Mouse (Mus musculus) liver, adult 2 months (tissue): ENCODE measurements around the gene Ptprn2. TPM values are rescaled to one million over a fixed set of nuclear protein-coding genes. Genes with fewer than 3 reads are reported as not detected.

Source experiments
- DNase-seq: peaks from one replicate; pipeline ENCODE4 v3.0.0-alpha.2; 2011; ENCODE audit warnings: low read depth, low spot score; ENCODE audit errors: extremely low read depth
- H3K27ac ChIP-seq: fragments of 200-500 bp; replicated peaks from 2 replicates; pipeline ENCODE4 v1.5.1; 2012; ENCODE audit warnings: low read depth, mild to moderate bottlenecking, control low read depth, inconsistent platforms, low read length; ENCODE audit not compliant: insufficient read depth
- H3K27me3 ChIP-seq: fragments of 200-500 bp; 2 replicates; pipeline ENCODE4 v1.6.1; 2012; ENCODE audit warnings: mild to moderate bottlenecking, moderate library complexity, low read length, inconsistent platforms; ENCODE audit not compliant: control insufficient read depth, insufficient read depth
- H3K36me3 ChIP-seq: fragments of 200-500 bp; 2 replicates; pipeline ENCODE4 v1.6.1; 2012; ENCODE audit warnings: low read length, inconsistent platforms; ENCODE audit not compliant: control insufficient read depth, insufficient read depth
- H3K4me1 ChIP-seq: fragments of 200-500 bp; 2 replicates; pipeline ENCODE4 v1.6.1; 2011; ENCODE audit warnings: low read length; ENCODE audit not compliant: control insufficient read depth, insufficient read depth
- H3K4me3 ChIP-seq: fragments of 200-500 bp; 2 replicates; pipeline ENCODE4 v1.5.1; 2011; ENCODE audit warnings: low read depth, mild to moderate bottlenecking, control low read depth, low read length, moderate library complexity; ENCODE audit not compliant: insufficient read depth
- H3K79me2 ChIP-seq: fragments of 200-500 bp; 2 replicates; pipeline ENCODE4 v1.6.1; 2012; ENCODE audit warnings: inconsistent platforms, mild to moderate bottlenecking, low read length, moderate library complexity; ENCODE audit not compliant: control insufficient read depth, insufficient read depth
- H3K9ac ChIP-seq: fragments of 200-500 bp; 2 replicates; pipeline ENCODE4 v1.6.1; 2012; ENCODE audit warnings: low read depth, mild to moderate bottlenecking, control low read depth, inconsistent platforms, low read length
- CTCF ChIP-seq: fragments of 200-500 bp; IDR thresholded peaks from 2 replicates; pipeline ENCODE4 v1.5.1; 2011; ENCODE audit warnings: low read depth, low read length, control low read depth
- POLR2A ChIP-seq: fragments of 200-500 bp; IDR thresholded peaks from 2 replicates; pipeline ENCODE4 v1.6.1; 2011; ENCODE audit warnings: low read length, control low read depth; ENCODE audit not compliant: insufficient read depth; ENCODE audit errors: extremely low read depth
- WGBS: fragments of 180-500 bp; shearing (Covaris S2); methylation state at CpG from one replicate; pipeline ENCODE4 v1.1.7; 2018; 5-methylcytosine and 5-hydroxymethylcytosine counted together
- polyA plus RNA-seq: library from polyadenylated mRNA; depleted of rRNA; stranded (reverse); fragments of >200 nt; gene quantifications from 2 replicates; pipeline ENCODE4 v1.2.3, GENCODE M21; 2012
- total RNA-seq: library from RNA; depleted of rRNA; stranded (reverse); fragments of >200 nt; gene quantifications from 2 replicates; pipeline ENCODE4 v1.2.3, GENCODE M21; 2014

Gene Ptprn2
- total and polyA plus RNA-seq, 2 experiments = 0.06 TPM; not detected in 1

DNA sequence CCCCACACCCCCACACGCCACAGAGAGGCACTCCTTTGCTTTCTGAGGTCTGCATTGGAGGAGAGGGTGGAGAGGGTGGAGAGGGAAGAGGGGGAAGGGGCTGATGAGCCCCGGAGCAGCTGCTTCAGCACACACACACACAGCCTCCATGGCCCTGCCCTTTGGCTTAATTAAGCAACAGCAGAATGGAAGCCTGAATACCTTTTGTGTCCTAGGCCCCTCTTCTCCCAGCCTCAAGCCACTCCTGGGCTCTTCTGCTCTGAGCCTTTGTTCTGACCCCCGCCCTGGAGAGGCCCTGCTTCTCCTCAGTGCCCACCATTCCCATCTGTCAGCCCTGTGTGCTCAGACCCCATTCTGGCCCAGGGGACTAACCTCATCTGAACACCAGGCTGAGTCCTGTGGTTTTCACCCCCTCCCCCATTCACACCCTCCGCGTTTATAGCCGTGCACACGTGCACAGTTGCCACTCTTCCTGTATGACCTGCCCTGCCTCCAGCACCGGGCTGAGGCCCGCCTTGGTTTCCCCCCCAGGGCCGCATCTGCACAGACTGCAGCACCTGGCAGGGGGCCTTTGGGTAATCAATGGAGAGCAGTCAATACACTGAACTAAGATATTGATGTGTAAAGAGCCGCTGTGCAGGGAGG lies 687.5 kb downstream of the Ptprn2 start:
- Histone ChIP-seq H3K27me3 (no peaks in the 10 kb centered on the region), H3K4me1 (no peaks in the 10 kb centered on the region), H3K36me3 (no peaks in the 10 kb centered on the region), H3K4me3 (no peak overlapping the region), H3K27ac (no peak overlapping the region), H3K79me2 (no peaks in the 10 kb centered on the region), H3K9ac (no peak overlapping the region)
- WGBS = 30% methylated on average over 11 of the region's 11 CpGs
- TF ChIP-seq CTCF (no peak), POLR2A (no peak)
- DNase-seq = no peak

DNA sequence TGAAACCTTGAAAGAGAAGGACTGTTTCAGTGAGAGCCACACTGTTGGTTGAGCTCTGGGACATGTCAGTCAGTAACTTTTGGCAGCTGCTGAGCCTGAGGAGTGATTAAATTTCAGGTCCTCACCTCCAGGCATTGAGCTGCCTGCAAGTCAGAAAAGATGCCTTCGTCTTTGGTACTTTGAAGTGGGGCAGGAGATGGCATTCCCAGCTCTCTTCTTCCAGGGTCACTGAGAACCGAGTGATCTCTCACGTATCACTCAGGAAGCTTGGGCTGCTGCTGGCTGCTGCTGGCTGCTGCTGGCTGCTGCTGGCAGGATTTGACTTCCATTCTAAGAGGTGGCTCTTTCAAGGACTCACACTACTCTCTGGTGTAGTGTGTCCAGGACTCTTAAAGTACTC lies 688.7 kb downstream of the Ptprn2 start:
- no peaks in the 10 kb centered on the region for H3K27me3 ChIP-seq
- no peak for TF ChIP-seq POLR2A
- no peak for TF ChIP-seq CTCF
- no peak overlapping the region for H3K4me3 ChIP-seq
- H3K27ac ChIP-seq = no peak overlapping the region
- H3K4me1 ChIP-seq = no peaks in the 10 kb centered on the region
- no peak for DNase-seq
- no peaks in the 10 kb centered on the region for H3K79me2 ChIP-seq
- 49% methylated on average over 3 of the region's 3 CpGs for WGBS
- no peaks in the 10 kb centered on the region for H3K36me3 ChIP-seq
- H3K9ac ChIP-seq = no peak overlapping the region

DNA sequence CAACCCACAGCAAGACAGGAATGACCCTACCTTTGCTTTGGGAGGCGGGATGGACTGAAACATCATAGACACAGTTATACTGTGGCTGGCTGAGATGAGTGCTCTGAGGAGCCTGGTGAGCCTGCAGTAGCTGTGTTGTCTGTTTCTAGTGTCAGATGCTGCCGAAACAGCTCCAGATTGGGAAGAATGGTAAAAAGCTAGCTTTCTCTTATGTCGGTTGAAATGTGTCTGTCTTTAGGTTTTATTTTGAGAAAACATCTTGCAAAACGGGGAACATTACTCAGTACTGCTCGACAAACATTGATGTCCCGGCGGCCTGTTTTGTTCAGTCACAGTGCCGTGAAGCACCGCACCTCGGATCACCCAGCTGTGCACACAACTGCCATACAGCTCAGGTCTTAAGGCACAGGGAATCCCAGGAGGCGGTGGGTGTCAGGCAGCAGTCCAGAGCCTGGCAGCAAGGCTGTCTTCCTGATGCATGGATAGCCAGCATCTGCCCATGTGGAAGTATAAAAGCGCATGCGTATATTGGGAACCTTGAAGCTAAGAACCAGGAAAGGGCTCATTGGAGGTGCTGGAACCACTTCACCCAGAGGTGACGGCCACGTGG lies 689.7 kb downstream of the Ptprn2 start:
- Histone ChIP-seq H3K36me3 (no peaks in the 10 kb centered on the region), H3K27ac (no peak overlapping the region), H3K4me1 (no peaks in the 10 kb centered on the region), H3K4me3 (no peak overlapping the region), H3K79me2 (no peaks in the 10 kb centered on the region), H3K9ac (no peak overlapping the region), H3K27me3 (no peaks in the 10 kb centered on the region)
- TF ChIP-seq CTCF (no peak), POLR2A (no peak)
- DNase-seq = no peak
- 85% methylated on average over 15 of the region's 15 CpGs for whole genome bisulfite sequencing

DNA sequence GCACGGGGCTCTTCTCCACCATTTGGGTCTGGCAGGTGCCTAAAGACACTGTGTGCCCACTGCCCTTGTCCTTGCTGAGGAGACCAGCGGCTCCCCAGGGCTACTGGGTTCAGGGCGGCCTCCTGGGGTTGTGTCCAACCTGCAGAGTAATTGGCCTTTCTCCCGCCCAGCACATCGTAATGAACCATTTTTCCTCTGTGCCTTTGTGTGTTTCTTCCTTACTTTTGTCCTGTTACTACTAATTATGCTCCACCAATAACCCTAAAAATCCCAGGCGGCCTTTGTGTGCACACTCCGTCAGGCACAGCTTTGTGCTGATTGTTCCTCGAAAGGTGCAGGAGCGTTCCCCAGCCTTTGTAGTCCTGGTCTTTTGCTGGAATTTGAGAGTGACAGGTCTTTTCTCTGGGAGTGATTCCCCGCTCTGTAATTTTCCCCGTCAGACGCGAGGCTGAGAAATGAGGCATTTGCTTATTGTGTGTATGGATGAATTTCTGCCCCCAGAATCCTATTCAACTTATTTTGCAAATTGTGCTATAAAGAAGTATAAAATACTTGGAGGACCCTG lies 690.8 kb downstream of the Ptprn2 start:
- Histone ChIP-seq H3K4me1 (no peaks in the 10 kb centered on the region), H3K79me2 (no peaks in the 10 kb centered on the region), H3K9ac (no peak overlapping the region), H3K36me3 (no peaks in the 10 kb centered on the region), H3K27me3 (no peaks in the 10 kb centered on the region), H3K27ac (no peak overlapping the region), H3K4me3 (no peak overlapping the region)
- DNase-seq = no peak
- WGBS = 82% methylated on average over 13 of the region's 13 CpGs
- TF ChIP-seq CTCF = no peak
- TF ChIP-seq POLR2A = no peak

DNA sequence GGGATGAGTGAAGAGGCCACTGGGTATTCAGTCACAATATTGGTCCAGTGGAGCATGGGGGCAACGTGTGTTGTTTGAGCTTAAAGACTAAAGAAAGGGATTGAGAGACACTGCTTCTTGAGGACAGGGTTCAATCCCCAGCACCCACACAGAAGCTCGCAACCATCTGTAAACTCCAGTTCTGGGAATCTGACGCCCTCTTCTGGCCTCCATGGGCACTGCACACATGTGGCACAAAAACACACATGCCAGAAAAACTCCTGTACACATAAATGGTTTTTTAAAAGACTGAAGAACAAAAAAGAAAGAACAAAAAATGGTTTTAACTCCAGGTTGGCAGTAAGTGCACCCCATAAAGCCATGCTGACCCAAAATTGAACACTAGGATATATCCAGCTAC lies 701.6 kb downstream of the Ptprn2 start:
- TF ChIP-seq POLR2A (no peak), CTCF (peak; percentile 22; the same call in 1 of the 2 replicates)
- Histone ChIP-seq H3K4me1 (no peaks in the 10 kb centered on the region), H3K4me3 (no peak overlapping the region), H3K9ac (no peak overlapping the region), H3K27ac (no peak overlapping the region), H3K27me3 (no peaks in the 10 kb centered on the region), H3K36me3 (no peaks in the 10 kb centered on the region), H3K79me2 (no peaks in the 10 kb centered on the region)
- 86% methylated on average over 3 of the region's 3 CpGs for WGBS
- DNase-seq = no peak

DNA sequence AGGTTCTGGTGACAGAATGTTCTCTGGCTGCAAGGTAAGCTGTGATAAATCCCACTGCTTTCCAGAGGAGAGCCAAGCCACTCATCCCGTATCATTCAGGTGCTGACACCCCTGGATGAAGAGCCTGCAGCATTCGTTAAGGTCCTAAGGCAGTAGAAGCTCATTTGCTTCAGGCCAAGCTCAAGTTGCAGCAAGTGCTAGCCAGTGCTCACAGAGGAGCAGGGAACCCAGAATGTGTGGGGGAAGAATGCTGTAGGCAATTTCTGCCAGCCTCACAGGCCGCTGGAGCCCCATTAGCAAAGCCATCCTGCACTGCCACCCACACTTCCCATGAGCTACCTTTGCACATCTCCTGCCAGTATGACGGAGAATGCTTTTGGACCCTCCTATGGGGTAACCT lies 706.5 kb downstream of the Ptprn2 start:
- no peak for DNase-seq
- 84% methylated on average over 4 of the region's 4 CpGs for WGBS
- Histone ChIP-seq H3K36me3 (no peaks in the 10 kb centered on the region), H3K4me1 (no peaks in the 10 kb centered on the region), H3K9ac (no peak overlapping the region), H3K27ac (no peak overlapping the region), H3K27me3 (no peaks in the 10 kb centered on the region), H3K79me2 (no peaks in the 10 kb centered on the region), H3K4me3 (no peak overlapping the region)
- no peak for TF ChIP-seq POLR2A
- TF ChIP-seq CTCF = no peak
